Mouse (Mus musculus): ENCODE results near the gene Hgd.

- TF ChIP-seq CTCF (IDR thresholded peaks at IDR 0.05; ENCODE audit: extremely low read depth, insufficient read depth, insufficient read length, insufficient replicate concordance): no peak
- no peak for TF ChIP-seq POLR2A (IDR thresholded peaks at IDR 0.05; ENCODE audit: low read depth, low read length)
Measured at GRCm38 (mm10) chr16:37562961-37563360, 17.0 kb upstream of the Hgd start.

Measured in spleen, adult 2 months (tissue).